Mouse (Mus musculus) embryo, embryonic 11 days (tissue): Measurements from ENCODE around the gene Prune1.
"Not testable (repeated sequence)": the region's sequence is repeated elsewhere in the genome, so short reads cannot be mapped to it uniquely, and the experiment has no call there.

Source experiments
- DNase-seq: peaks from one replicate; pipeline ENCODE4 v3.0.0-alpha.2; 2015

The Prune1 gene

GRCm38 (mm10) chr3:95235386-95236301 is 46.2 kb downstream of the Prune1 start:
- DNase-seq = no peak

- DNase-seq = no peak
Measured at GRCm38 (mm10) chr3:95233303-95233980, 48.4 kb downstream of the Prune1 start.

GRCm38 (mm10) chr3:95232771-95233170 is 49.1 kb downstream of the Prune1 start:
- no peak for DNase-seq

DNA sequence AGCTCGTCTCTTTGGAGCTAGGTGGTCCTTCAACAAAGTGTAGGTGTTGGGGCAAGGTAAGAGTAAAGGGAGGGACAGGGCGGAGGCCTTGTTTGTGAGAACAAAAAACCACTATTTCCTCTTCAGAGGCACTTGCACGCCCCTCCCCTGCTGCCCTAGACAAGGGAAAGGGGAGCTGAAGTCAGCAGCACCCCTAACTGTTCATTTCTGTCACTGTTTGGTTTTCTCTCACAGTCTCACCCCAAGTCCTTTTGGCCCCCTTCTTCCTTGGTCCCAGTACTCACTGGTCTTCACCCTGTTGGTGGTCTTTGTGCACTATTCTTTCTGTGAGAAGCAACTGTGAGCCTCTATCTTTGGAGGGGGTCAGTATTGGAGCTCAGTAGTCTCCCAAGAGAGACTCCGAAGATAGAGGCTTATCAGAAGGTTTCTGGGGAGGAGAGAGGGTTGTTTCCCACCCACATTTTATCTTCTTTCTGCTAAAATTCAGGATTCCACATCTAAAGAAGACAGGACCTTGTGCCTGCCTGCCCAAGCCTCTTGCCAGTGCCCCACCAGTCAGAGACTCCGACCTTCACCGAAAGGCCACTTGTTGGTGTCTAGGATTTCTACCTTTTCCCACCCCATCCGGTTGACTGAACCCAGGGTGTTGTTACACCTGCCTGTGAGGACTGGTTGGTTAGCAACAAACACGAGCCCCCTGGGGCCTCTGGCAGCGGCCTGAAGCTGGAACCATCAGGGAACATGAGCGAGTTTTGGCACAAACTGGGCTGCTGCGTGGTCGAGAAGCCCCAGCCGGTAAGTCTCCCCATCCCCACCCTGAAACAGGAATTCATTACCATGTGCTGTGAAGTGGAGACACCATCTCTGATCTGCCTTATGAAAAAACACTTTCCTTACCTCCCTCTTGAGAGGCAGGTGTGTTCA is 50.3 kb downstream of the Prune1 start, which contains the start of gene Mllt11:
Gene Mllt11, minus strand, starts transcription at position 874 of the 924 bp plus-strand sequence.
- DNase-seq = no peak

DNA sequence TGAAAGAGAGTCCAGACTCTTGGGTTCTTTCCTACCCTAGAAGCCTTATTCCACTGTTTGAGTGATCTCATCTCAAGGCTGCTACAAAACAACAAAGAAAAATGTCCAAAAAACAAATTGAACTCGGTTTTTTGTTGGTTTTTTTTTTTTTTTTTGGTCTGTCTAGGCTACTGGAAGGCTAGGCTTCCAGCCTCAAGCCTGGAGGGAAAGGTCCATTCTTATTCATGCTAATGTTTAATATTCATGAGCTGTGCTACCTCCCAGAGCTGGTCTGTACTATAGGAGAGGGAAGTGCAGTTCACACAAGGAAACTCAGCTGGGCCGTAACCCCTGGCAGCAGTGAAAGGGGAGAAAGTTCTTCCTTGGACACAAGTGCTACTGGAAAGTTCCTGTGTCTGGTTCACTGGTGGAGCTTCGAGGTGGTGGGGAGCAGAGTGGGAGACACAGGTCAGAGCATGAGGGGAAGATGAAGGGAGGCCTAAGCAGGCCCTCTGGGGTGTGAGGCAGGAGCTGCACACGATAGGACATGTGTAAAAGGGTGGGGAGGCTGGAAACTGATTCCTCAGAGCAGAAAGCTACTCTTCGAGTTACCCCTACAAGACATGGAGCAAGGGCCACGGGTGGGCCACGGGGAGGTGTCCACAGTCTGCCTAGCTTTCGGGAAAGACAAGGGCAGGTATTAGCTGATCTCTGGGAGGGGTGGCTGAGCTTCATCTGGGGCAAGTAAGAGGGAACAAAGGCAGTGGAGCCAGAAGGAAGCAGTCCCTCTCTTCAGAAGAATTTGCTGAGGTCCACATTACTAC is 51.2 kb downstream of the Prune1 start:
- DNase-seq = peak; percentile 52

GRCm38 (mm10) chr3:95229781-95230494 is 51.9 kb downstream of the Prune1 start:
- peak; percentile 59 for DNase-seq

- DNase-seq = peak; percentile 57
Measured at GRCm38 (mm10) chr3:95228894-95229780, 52.7 kb downstream of the Prune1 start.

GRCm38 (mm10) chr3:95228148-95228893 is 53.6 kb downstream of the Prune1 start, which contains the start of gene Cdc42se1:
Gene Cdc42se1 (plus strand): TSS chr3:95228732.
- peak; percentile 94 for DNase-seq

DNA sequence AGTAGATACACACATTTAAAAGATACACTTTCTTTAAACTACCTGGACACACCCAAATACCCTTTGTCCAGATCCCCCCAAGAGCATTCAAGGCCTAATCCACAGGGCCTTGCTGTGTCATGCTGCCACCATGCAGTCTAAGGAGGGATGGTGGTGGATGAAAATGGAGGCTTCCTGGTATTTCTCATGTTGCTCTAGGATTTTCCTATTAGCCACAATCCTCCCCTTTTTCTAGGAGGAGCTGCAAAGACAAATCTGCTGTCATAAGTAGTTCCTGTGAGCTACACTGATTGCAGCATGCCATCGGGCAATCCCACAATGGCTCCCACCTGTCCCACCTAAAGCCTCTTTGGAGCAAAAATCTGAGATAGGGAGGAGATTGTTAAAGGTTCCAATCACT is 54.7 kb downstream of the Prune1 start:
- DNase-seq = peak; percentile 30

DNA sequence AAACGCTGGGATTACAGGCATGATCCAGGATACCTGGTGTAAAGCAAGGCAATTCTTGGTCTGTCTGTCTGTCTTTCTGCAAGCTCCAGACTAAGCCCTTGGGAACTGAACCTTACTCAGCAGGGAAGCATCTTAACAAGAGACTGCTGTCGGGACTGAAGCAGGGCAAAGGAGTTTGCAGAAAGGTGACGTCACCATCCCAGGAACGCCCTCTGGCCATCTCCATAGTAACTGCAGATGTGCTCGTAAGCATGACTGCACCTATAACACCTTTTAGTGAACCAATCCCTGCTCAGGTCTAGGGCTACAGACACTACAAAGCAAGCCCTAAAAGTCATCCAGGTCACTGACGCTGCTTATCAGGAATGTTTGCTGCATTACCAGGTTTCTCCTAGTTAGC is 57.6 kb downstream of the Prune1 start:
- DNase-seq = peak; percentile 62

- no peak for DNase-seq
Measured at GRCm38 (mm10) chr3:95223041-95223440, 58.8 kb downstream of the Prune1 start.

GRCm38 (mm10) chr3:95218466-95219137 is 63.3 kb downstream of the Prune1 start:
- peak; percentile 21 for DNase-seq

- DNase-seq = peak; percentile 95
Measured at GRCm38 (mm10) chr3:95217255-95218134, 64.4 kb downstream of the Prune1 start, which contains the start of gene Gabpb2. Gene Gabpb2 (minus strand): TSS chr3:95217916.

GRCm38 (mm10) chr3:95216655-95217254 is 65.1 kb downstream of the Prune1 start:
- no peak for DNase-seq

- DNase-seq = no peak
Measured at GRCm38 (mm10) chr3:95213609-95213975, 68.3 kb downstream of the Prune1 start.

DNA sequence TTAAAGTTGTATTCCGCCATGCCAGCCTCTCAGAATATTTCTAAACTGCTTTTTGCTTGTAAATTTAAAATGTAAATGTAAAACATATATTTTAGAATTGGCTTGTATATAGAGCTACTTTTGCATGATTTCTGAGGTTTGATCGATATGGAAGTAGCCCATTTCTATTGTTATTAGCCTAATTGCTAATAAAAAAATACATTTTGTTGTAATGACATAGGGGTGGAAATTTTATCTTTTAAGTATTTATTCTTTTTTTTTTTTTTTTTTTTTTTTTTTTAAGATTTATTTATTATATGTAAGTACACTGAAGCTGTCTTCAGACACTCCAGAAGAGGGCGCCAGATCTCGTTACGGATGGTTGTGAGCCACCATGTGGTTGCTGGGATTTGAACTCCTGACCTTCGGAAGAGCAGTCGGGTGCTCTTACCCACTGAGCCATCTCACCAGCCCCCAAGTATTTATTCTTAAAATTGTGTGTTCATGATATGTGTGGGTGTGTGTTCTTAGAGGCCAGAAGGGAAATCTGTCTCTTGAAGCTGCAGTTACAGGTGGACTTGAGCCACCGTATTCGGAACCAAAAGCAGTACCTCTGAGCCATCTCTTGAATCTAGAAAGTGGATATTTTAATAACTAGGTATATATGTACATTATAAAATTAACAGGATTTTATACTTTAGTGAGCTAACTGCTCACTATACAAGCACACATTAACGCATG is 68.8 kb downstream of the Prune1 start:
- DNase-seq = not testable (repeated sequence)
